Mouse (Mus musculus): Measurements from ENCODE around the gene Cela3b. TPM values are rescaled to one million over a fixed set of nuclear protein-coding genes. Genes with fewer than 3 reads are reported as not detected.

Gene Cela3b
- polyA plus RNA-seq (2014; fragmentation: Nextera tagmentation; extraction: Ambion mirVana) = not detected in 2 replicates

GRCm38 (mm10) chr4:137430502-137430901 is at the start of gene Cela3b:
TSS of gene Cela3b (minus strand) at chr4:137430540.
- Histone ChIP-seq H3K9me3 (ENCODE audit: control insufficient read depth, low read length) (no peaks in the 10 kb centered on the region), H3K4me3 (ENCODE audit: low read depth, low read length) (no peak within 1 kb of the TSS)

GRCm38 (mm10) chr4:137479757-137480156 is 49.4 kb upstream of the Cela3b start:
- H3K36me3 ChIP-seq (ENCODE audit: control insufficient read depth, insufficient read depth, low read length) = no peaks in the 10 kb centered on the region
- no peak overlapping the region for H3K9ac ChIP-seq (ENCODE audit: low read length)
- H3K27ac ChIP-seq (replicated peaks; ENCODE audit: low read depth, low read length) = peak overlapping the region; percentile 67
- no peaks in the 10 kb centered on the region for H3K9me3 ChIP-seq (ENCODE audit: control insufficient read depth, low read length)
- peak overlapping the region; percentile 33; the same call in 1 of the 2 replicates for H3K4me2 ChIP-seq (ENCODE audit: low read depth, severe bottlenecking)
- 5% methylated on average over 6 of the region's 6 CpGs for WGBS
- ATAC-seq (ENCODE audit: insufficient number of reproducible peaks, low FRiP score, low TSS enrichment, low read depth) = no peak
- peaks cover 69% of the 10 kb centered on the region for H3K4me1 ChIP-seq (ENCODE audit: control insufficient read depth, insufficient read depth, low read length)
- DNase-seq (ENCODE audit: low spot score) = peak; percentile 71
- no peaks in the 10 kb centered on the region for H3K27me3 ChIP-seq (ENCODE audit: control insufficient read depth, insufficient read depth, low read length)
- no peak overlapping the region for H3K4me3 ChIP-seq (ENCODE audit: low read depth, low read length)

More at GRCm38 (mm10) chr4:137430502-137430901, at the start of gene Cela3b:
- no peak within 1 kb of the TSS for H3K9ac ChIP-seq (ENCODE audit: low read length)
- no peak within 1 kb of the TSS for H3K4me2 ChIP-seq (ENCODE audit: low read depth, severe bottlenecking)
- no peaks in the 10 kb centered on the region for H3K4me1 ChIP-seq (ENCODE audit: control insufficient read depth, insufficient read depth, low read length)
- ATAC-seq (ENCODE audit: insufficient number of reproducible peaks, low FRiP score, low TSS enrichment, low read depth) = no peak
- no peaks in the 10 kb centered on the region for H3K36me3 ChIP-seq (ENCODE audit: control insufficient read depth, insufficient read depth, low read length)
- H3K27ac ChIP-seq (replicated peaks; ENCODE audit: low read depth, low read length) = no peak within 1 kb of the TSS
- DNase-seq (ENCODE audit: low spot score) = no peak
- WGBS = 92% methylated on average over 4 of the region's 4 CpGs
- no peaks in the 10 kb centered on the region for H3K27me3 ChIP-seq (ENCODE audit: control insufficient read depth, insufficient read depth, low read length)

- no peak for DNase-seq (ENCODE audit: low spot score)
Measured at GRCm38 (mm10) chr4:137478306-137478705, 48.0 kb upstream of the Cela3b start.

GRCm38 (mm10) chr4:137477611-137478010 is 47.3 kb upstream of the Cela3b start:
- ATAC-seq (ENCODE audit: insufficient number of reproducible peaks, low FRiP score, low TSS enrichment, low read depth) (no peak), DNase-seq (ENCODE audit: low spot score) (no peak)
- Histone ChIP-seq H3K27me3 (ENCODE audit: control insufficient read depth, insufficient read depth, low read length) (no peaks in the 10 kb centered on the region), H3K9ac (ENCODE audit: low read length) (no peak overlapping the region), H3K27ac (replicated peaks; ENCODE audit: low read depth, low read length) (no peak overlapping the region), H3K4me3 (ENCODE audit: low read depth, low read length) (no peak overlapping the region), H3K4me2 (ENCODE audit: low read depth, severe bottlenecking) (no peak overlapping the region), H3K9me3 (ENCODE audit: control insufficient read depth, low read length) (no peaks in the 10 kb centered on the region), H3K36me3 (ENCODE audit: control insufficient read depth, insufficient read depth, low read length) (no peaks in the 10 kb centered on the region), H3K4me1 (ENCODE audit: control insufficient read depth, insufficient read depth, low read length) (peaks cover 64% of the 10 kb centered on the region)
- 58% methylated on average over 6 of the region's 6 CpGs for whole genome bisulfite sequencing

More at GRCm38 (mm10) chr4:137478306-137478705, 48.0 kb upstream of the Cela3b start:
- H3K9ac ChIP-seq (ENCODE audit: low read length) = no peak overlapping the region; the same call in 1 of the 2 replicates
- peak overlapping the region; percentile 55; the same call in 1 of the 2 replicates for H3K27ac ChIP-seq (replicated peaks; ENCODE audit: low read depth, low read length)
- 91% methylated on average over 5 of the region's 5 CpGs for WGBS
- no peak overlapping the region for H3K4me3 ChIP-seq (ENCODE audit: low read depth, low read length)
- ATAC-seq (ENCODE audit: insufficient number of reproducible peaks, low FRiP score, low TSS enrichment, low read depth) = no peak
- H3K9me3 ChIP-seq (ENCODE audit: control insufficient read depth, low read length) = no peaks in the 10 kb centered on the region
- H3K4me1 ChIP-seq (ENCODE audit: control insufficient read depth, insufficient read depth, low read length) = peaks cover 64% of the 10 kb centered on the region
- peak overlapping the region; percentile 4; the same call in 1 of the 2 replicates for H3K4me2 ChIP-seq (ENCODE audit: low read depth, severe bottlenecking)
- H3K27me3 ChIP-seq (ENCODE audit: control insufficient read depth, insufficient read depth, low read length) = no peaks in the 10 kb centered on the region
- H3K36me3 ChIP-seq (ENCODE audit: control insufficient read depth, insufficient read depth, low read length) = no peaks in the 10 kb centered on the region

- ATAC-seq (ENCODE audit: insufficient number of reproducible peaks, low FRiP score, low TSS enrichment, low read depth) = no peak
- Histone ChIP-seq H3K9me3 (ENCODE audit: control insufficient read depth, low read length) (no peaks in the 10 kb centered on the region), H3K27me3 (ENCODE audit: control insufficient read depth, insufficient read depth, low read length) (no peaks in the 10 kb centered on the region), H3K4me1 (ENCODE audit: control insufficient read depth, insufficient read depth, low read length) (peaks cover 57% of the 10 kb centered on the region), H3K4me3 (ENCODE audit: low read depth, low read length) (no peak overlapping the region), H3K27ac (replicated peaks; ENCODE audit: low read depth, low read length) (peak overlapping the region; percentile 42; the same call in 1 of the 2 replicates), H3K36me3 (ENCODE audit: control insufficient read depth, insufficient read depth, low read length) (no peaks in the 10 kb centered on the region), H3K4me2 (ENCODE audit: low read depth, severe bottlenecking) (peak overlapping the region; percentile 37), H3K9ac (ENCODE audit: low read length) (peak overlapping the region; percentile 34)
- 9% methylated on average over 16 of the region's 17 CpGs for WGBS
- DNase-seq (ENCODE audit: low spot score) = no peak
Measured at GRCm38 (mm10) chr4:137476761-137477237, 46.5 kb upstream of the Cela3b start.

GRCm38 (mm10) chr4:137476065-137476760 is 45.9 kb upstream of the Cela3b start:
- Histone ChIP-seq H3K4me1 (ENCODE audit: control insufficient read depth, insufficient read depth, low read length) (peaks cover 54% of the 10 kb centered on the region), H3K9ac (ENCODE audit: low read length) (peak overlapping the region; percentile 34), H3K27me3 (ENCODE audit: control insufficient read depth, insufficient read depth, low read length) (no peaks in the 10 kb centered on the region), H3K4me3 (ENCODE audit: low read depth, low read length) (no peak overlapping the region), H3K27ac (replicated peaks; ENCODE audit: low read depth, low read length) (peak overlapping the region; percentile 42; the same call in 1 of the 2 replicates), H3K4me2 (ENCODE audit: low read depth, severe bottlenecking) (peak overlapping the region; percentile 37), H3K9me3 (ENCODE audit: control insufficient read depth, low read length) (no peaks in the 10 kb centered on the region), H3K36me3 (ENCODE audit: control insufficient read depth, insufficient read depth, low read length) (no peaks in the 10 kb centered on the region)
- DNase-seq (ENCODE audit: low spot score) = no peak
- WGBS = 22% methylated on average over 10 of the region's 10 CpGs
- ATAC-seq (ENCODE audit: insufficient number of reproducible peaks, low FRiP score, low TSS enrichment, low read depth) = no peak

GRCm38 (mm10) chr4:137475271-137476050 is 45.1 kb upstream of the Cela3b start:
- 0 out of 2 replicates have a peak overlapping the region, but pooled peaks have one; percentile 17 for H3K9ac ChIP-seq (ENCODE audit: low read length)
- H3K4me3 ChIP-seq (ENCODE audit: low read depth, low read length) = no peak overlapping the region
- H3K4me2 ChIP-seq (ENCODE audit: low read depth, severe bottlenecking) = no peak overlapping the region
- ATAC-seq (ENCODE audit: insufficient number of reproducible peaks, low FRiP score, low TSS enrichment, low read depth) (no peak), DNase-seq (ENCODE audit: low spot score) (no peak)
- H3K27me3 ChIP-seq (ENCODE audit: control insufficient read depth, insufficient read depth, low read length) = no peaks in the 10 kb centered on the region
- peaks cover 52% of the 10 kb centered on the region for H3K4me1 ChIP-seq (ENCODE audit: control insufficient read depth, insufficient read depth, low read length)
- H3K27ac ChIP-seq (replicated peaks; ENCODE audit: low read depth, low read length) = no peak overlapping the region
- WGBS = 74% methylated on average over 13 of the region's 13 CpGs
- no peaks in the 10 kb centered on the region for H3K36me3 ChIP-seq (ENCODE audit: control insufficient read depth, insufficient read depth, low read length)
- no peaks in the 10 kb centered on the region for H3K9me3 ChIP-seq (ENCODE audit: control insufficient read depth, low read length)

GRCm38 (mm10) chr4:137474694-137475093 is 44.4 kb upstream of the Cela3b start:
- H3K9me3 ChIP-seq (ENCODE audit: control insufficient read depth, low read length) = no peaks in the 10 kb centered on the region
- DNase-seq (ENCODE audit: low spot score) = no peak
- no peaks in the 10 kb centered on the region for H3K36me3 ChIP-seq (ENCODE audit: control insufficient read depth, insufficient read depth, low read length)
- H3K4me2 ChIP-seq (ENCODE audit: low read depth, severe bottlenecking) = no peak overlapping the region
- ATAC-seq (ENCODE audit: insufficient number of reproducible peaks, low FRiP score, low TSS enrichment, low read depth) = no peak
- no peak overlapping the region for H3K4me3 ChIP-seq (ENCODE audit: low read depth, low read length)
- no peak overlapping the region for H3K9ac ChIP-seq (ENCODE audit: low read length)
- H3K27ac ChIP-seq (replicated peaks; ENCODE audit: low read depth, low read length) = no peak overlapping the region
- WGBS = 90% methylated on average over 7 of the region's 7 CpGs
- H3K4me1 ChIP-seq (ENCODE audit: control insufficient read depth, insufficient read depth, low read length) = peaks cover 51% of the 10 kb centered on the region
- H3K27me3 ChIP-seq (ENCODE audit: control insufficient read depth, insufficient read depth, low read length) = no peaks in the 10 kb centered on the region
